Mouse (Mus musculus): ENCODE results near the gene Apob.

DNA sequence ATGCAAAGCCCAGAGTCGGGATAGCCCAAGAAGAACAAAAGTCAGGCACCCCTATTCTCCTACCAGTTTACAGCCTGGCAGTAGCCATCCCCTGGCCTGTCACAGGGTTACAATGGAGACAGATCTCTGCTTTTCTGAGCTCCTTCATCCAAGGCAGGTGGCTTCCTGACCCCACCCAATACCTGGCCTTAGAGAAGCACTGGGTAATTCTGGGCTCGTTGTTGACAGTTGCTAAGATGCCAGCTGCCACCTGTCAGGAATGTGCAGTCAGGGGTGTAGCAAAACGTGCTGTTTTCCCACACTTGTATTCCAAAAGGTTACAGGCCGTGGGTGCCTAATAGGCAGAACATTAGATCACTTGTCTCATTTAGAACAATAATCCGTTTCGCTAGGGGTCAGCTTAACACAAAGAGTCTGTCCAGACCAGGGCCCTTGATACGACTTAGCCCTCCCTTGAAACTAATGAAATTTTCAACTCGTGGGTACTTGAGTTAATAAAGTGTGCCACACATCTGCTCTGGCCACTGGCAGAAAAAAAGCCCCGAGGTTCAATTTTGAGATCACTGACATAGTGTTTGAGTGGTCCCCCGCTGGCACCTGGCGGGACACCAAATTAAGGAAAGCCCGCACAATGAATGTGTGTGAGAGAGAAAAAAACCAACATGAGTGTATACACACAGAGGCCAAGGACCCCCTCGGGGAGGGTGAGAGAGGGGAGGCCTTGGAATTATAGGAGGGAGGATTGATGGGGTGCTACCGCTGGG is 54.3 kb downstream of the Apob start:
- TF ChIP-seq TCF12 (IDR thresholded peaks at IDR 0.05; ENCODE audit: low read depth, low read length) (no peak), UBTF (IDR thresholded peaks at IDR 0.05; ENCODE audit: low read depth, low read length) (no peak), IRF4 (IDR thresholded peaks at IDR 0.05; ENCODE audit: low read depth, low read length) (no peak), PAX5 (IDR thresholded peaks at IDR 0.05; ENCODE audit: low read length) (no peak), E2F4 (IDR thresholded peaks at IDR 0.05; ENCODE audit: insufficient replicate concordance, low read depth, low read length) (no peak), CTCF (conservative IDR thresholded peaks at IDR 0.05 in 1 of 2, IDR thresholded peaks at IDR 0.05 in 1 of 2; ENCODE audit: low read depth in 2 of 2, low read length in 2 of 2) (no peak), POLR2A (IDR thresholded peaks at IDR 0.05; ENCODE audit: low read depth, low read length) (no peak), EP300 (IDR thresholded peaks at IDR 0.05; ENCODE audit: low read length) (no peak), CHD2 (IDR thresholded peaks at IDR 0.05; ENCODE audit: low read length) (no peak), HCFC1 (IDR thresholded peaks at IDR 0.05; ENCODE audit: low read depth, low read length) (no peak)

Measured in CH12.LX (cell line).